Mouse (Mus musculus): Measurements from ENCODE around the gene Tspan32. TPM values are rescaled to one million over a fixed set of nuclear protein-coding genes. Genes with fewer than 3 reads are reported as not detected.

The Tspan32 gene
- polyA plus RNA-seq (2015; fragmentation: Nextera tagmentation; extraction: Ambion mirVana) = 2.5 and 2.9 TPM in 2 replicates

DNA sequence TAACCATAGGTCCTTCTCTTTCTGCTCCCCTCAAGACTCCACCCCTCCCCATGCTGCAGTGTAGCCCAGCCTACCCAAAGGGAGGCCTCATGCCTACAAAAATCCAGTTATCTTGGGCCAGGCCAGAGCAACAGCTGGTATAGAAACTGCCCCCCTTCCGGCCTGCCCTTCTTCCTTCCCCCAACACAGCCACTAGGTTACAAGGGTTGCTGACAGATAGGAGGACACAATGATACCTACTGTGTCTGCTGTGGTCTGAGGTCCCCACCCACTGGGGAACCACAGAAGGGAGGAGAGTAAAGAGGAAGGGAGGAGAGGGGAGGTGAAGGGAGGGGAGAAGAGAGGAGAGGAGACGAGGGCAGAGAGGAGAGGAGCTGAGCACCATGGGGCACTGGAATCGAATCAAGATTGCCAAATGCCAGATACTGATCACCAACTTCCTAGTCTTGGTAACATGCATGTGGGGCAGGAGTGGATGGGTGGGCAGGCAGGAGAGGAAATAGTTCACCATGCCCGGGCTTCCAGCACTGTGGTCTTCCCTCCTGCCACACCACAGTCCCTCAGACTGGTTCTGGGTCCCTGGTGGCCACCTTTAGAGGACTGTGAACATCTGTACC lies at the start of gene Tspan32:
Gene Tspan32 (plus strand): TSS at position 320 of the 617 bp plus-strand sequence.
- WGBS = 64% methylated on average over 4 of the region's 4 CpGs
- Histone ChIP-seq H3K27ac (ENCODE audit: low read length) (peak within 1 kb of the TSS; percentile 37), H3K36me3 (ENCODE audit: control insufficient read depth, insufficient read depth) (no peaks in the 10 kb centered on the region), H3K4me3 (ENCODE audit: low read length) (0 out of 2 replicates have a peak within 1 kb of the TSS, but pooled peaks have one; percentile 11), H3K27me3 (ENCODE audit: control insufficient read depth, insufficient read depth, low read length) (no peaks in the 10 kb centered on the region), H3K9me3 (replicated peaks; ENCODE audit: control insufficient read depth, low read length) (no peaks in the 10 kb centered on the region), H3K4me2 (ENCODE audit: low read depth, low read length) (peak within 1 kb of the TSS; percentile 13), H3K4me1 (ENCODE audit: control insufficient read depth, insufficient read depth, low read length) (peaks cover 46% of the 10 kb centered on the region), H3K9ac (ENCODE audit: low read length) (peak within 1 kb of the TSS; percentile 27; the same call in 1 of the 2 replicates)
- no peak for ATAC-seq (replicated peaks; ENCODE audit: extremely low read depth, insufficient read depth, low FRiP score)

DNA sequence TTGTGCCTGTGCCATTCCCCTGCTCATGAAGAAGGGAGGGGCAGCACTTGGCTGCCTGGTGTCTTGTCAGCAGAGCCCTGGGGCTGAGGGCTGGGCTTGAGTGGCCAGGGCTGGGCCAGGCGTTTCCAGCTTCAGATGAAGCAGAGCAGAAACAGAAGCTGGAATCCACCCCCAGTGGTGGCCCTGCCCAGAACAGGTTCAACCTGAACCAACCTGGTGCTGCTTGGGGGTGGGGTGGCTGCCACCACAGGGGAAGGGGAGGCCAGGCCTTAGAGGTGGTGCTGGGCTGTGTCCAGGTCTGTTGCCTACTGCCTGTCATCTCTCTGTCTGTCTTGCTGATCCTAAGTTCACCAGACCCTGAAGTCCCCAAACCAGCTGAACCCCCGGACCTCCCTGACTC lies 48.8 kb upstream of the Tspan32 start:
- Histone ChIP-seq H3K4me1 (ENCODE audit: control insufficient read depth, insufficient read depth, low read length) (no peaks in the 10 kb centered on the region), H3K4me2 (ENCODE audit: low read depth, low read length) (no peak overlapping the region), H3K27ac (ENCODE audit: low read length) (no peak overlapping the region), H3K4me3 (ENCODE audit: low read length) (no peak overlapping the region), H3K27me3 (ENCODE audit: control insufficient read depth, insufficient read depth, low read length) (no peaks in the 10 kb centered on the region), H3K9ac (ENCODE audit: low read length) (no peak overlapping the region), H3K36me3 (ENCODE audit: control insufficient read depth, insufficient read depth) (no peaks in the 10 kb centered on the region), H3K9me3 (replicated peaks; ENCODE audit: control insufficient read depth, low read length) (no peaks in the 10 kb centered on the region)
- 62% methylated on average over 2 of the region's 2 CpGs for WGBS
- ATAC-seq (replicated peaks; ENCODE audit: extremely low read depth, insufficient read depth, low FRiP score) = no peak

DNA sequence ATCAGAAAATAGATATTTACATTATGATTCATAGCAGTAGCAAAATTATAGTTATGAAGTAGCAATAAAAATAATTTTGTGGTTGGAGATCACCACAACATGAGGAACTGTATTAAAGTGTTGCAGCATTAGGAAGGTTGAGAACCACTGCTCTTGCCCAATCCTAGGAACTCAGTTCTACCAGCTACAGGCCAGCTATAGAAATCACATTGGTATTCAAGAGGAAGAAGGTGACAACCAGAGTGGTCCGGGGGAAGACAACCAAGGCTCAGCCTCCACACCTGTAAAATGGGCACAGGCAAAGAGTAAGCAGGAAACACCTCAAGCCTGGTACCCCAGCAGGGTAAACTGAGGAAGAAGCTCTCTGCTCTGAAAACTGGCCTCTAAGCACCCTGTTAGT lies 46.0 kb upstream of the Tspan32 start:
- WGBS = 81% methylated on average over 1 of the region's 1 CpGs
- no peaks in the 10 kb centered on the region for H3K9me3 ChIP-seq (replicated peaks; ENCODE audit: control insufficient read depth, low read length)
- no peak overlapping the region for H3K27ac ChIP-seq (ENCODE audit: low read length)
- no peak overlapping the region for H3K4me2 ChIP-seq (ENCODE audit: low read depth, low read length)
- no peak overlapping the region for H3K4me3 ChIP-seq (ENCODE audit: low read length)
- no peak for ATAC-seq (replicated peaks; ENCODE audit: extremely low read depth, insufficient read depth, low FRiP score)
- no peaks in the 10 kb centered on the region for H3K4me1 ChIP-seq (ENCODE audit: control insufficient read depth, insufficient read depth, low read length)
- no peak overlapping the region for H3K9ac ChIP-seq (ENCODE audit: low read length)
- H3K27me3 ChIP-seq (ENCODE audit: control insufficient read depth, insufficient read depth, low read length) = no peaks in the 10 kb centered on the region
- H3K36me3 ChIP-seq (ENCODE audit: control insufficient read depth, insufficient read depth) = no peaks in the 10 kb centered on the region

DNA sequence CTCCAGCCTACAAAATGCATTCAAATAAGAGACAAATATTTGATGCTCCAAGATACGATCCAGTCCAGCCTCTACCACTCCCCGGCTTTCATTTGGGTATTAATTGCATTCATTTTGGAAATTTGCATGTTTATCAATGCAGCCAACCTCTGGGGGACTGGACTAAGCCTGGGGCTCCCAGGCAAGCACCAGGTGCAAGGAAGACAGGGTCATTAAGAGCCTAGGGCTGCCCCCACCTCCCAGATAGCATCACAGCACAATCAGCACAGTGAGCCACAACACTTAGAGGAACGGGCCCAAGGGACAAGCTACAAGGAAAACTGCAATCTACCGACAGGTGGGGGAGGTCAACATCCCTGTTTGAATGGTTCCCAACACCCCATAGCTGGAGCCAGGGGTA lies 45.1 kb upstream of the Tspan32 start:
- peaks cover 5% of the 10 kb centered on the region for H3K27me3 ChIP-seq (ENCODE audit: control insufficient read depth, insufficient read depth, low read length)

DNA sequence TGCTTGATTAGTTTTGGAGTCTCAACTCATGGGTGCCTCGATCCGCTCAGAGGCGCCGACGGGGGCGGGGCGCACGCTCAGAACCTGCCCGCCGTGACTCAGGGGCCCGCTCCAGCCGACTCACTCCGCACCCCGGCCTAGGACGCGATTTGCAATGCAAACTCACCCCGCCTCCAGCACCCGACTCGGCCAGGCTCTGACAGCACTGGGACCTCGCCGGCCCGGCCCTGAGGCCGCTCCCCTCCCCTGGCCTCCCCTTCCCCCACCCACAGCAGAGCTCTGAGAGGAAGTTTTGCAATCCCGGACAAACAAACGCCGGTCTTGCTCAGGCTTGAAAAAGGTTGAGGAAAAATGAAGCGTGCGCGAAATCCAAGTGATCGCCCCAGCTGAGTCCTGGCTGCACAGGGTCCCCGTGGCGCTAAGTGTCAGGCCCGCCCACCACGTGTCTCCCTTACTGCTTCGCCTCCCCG lies 37.4 kb upstream of the Tspan32 start:
- WGBS = under 1% methylated on average over 36 of the region's 36 CpGs
- peak; percentile 44; the same call in 1 of the 2 replicates for ATAC-seq (replicated peaks; ENCODE audit: extremely low read depth, insufficient read depth, low FRiP score)
- Histone ChIP-seq H3K4me3 (ENCODE audit: low read length) (peak overlapping the region; percentile 58), H3K36me3 (ENCODE audit: control insufficient read depth, insufficient read depth) (no peaks in the 10 kb centered on the region), H3K4me2 (ENCODE audit: low read depth, low read length) (peak overlapping the region; percentile 98), H3K4me1 (ENCODE audit: control insufficient read depth, insufficient read depth, low read length) (peaks cover 18% of the 10 kb centered on the region), H3K27me3 (ENCODE audit: control insufficient read depth, insufficient read depth, low read length) (peaks cover 69% of the 10 kb centered on the region), H3K27ac (ENCODE audit: low read length) (no peak overlapping the region), H3K9me3 (replicated peaks; ENCODE audit: control insufficient read depth, low read length) (no peaks in the 10 kb centered on the region), H3K9ac (ENCODE audit: low read length) (peak overlapping the region; percentile 58)

More for the DNA sequence above, 45.1 kb upstream of the Tspan32 start:
- WGBS = 74% methylated on average over 4 of the region's 4 CpGs
- Histone ChIP-seq H3K4me3 (ENCODE audit: low read length) (no peak overlapping the region), H3K4me2 (ENCODE audit: low read depth, low read length) (no peak overlapping the region), H3K4me1 (ENCODE audit: control insufficient read depth, insufficient read depth, low read length) (no peaks in the 10 kb centered on the region), H3K36me3 (ENCODE audit: control insufficient read depth, insufficient read depth) (no peaks in the 10 kb centered on the region), H3K27ac (ENCODE audit: low read length) (no peak overlapping the region), H3K9ac (ENCODE audit: low read length) (no peak overlapping the region), H3K9me3 (replicated peaks; ENCODE audit: control insufficient read depth, low read length) (no peaks in the 10 kb centered on the region)
- ATAC-seq (replicated peaks; ENCODE audit: extremely low read depth, insufficient read depth, low FRiP score) = no peak

DNA sequence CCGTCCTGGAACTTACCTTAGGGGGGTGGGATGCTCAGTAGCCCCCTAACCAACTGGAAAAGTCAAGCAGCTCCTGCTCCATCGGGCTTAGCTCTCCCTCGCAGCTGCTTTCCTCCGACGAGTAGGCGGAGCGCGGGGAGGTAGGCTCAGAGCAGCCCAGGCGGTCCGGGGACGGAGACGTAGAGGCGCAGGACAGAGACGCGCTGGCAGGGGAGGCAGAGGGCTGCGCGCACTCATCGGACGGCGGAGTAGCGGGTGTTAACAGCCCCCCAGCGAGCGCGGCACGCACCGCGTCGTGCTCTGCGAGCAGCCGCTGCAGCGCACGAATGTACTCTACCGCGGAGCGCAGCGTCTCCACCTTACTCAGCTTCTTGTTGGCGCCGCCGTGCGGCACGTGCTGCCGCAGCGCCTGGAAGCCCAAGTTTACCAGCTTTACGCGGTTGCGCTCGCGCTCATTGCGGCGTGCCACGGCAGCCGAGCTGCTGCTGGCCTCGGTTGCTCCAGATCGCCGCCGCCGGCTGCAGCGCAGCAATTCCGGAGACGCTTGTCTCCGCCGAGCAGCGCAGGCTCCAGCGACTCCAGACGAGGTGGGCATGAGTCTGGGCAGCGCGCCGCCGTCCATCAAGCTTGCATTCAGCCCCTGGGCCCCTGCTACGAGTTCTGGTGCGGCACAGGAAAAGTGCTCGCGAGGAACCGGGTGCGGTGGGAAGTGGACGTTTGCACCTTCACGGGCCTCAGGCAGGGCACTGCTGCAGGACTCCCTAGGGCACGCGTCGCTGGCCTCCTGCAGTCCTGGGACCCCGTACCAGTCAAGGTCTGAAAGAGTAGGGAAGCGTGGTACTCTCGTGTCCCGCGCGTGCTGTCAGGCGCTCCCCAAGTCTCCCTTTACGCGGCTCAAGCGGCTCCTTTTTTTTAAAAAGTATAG lies 36.7 kb upstream of the Tspan32 start:
- H3K27me3 ChIP-seq (ENCODE audit: control insufficient read depth, insufficient read depth, low read length) = peaks cover 69% of the 10 kb centered on the region
- peak overlapping the region; percentile 60 for H3K9ac ChIP-seq (ENCODE audit: low read length)
- peak overlapping the region; percentile 58 for H3K4me3 ChIP-seq (ENCODE audit: low read length)
- peak; percentile 33 for ATAC-seq (replicated peaks; ENCODE audit: extremely low read depth, insufficient read depth, low FRiP score)
- peaks cover 18% of the 10 kb centered on the region for H3K4me1 ChIP-seq (ENCODE audit: control insufficient read depth, insufficient read depth, low read length)
- H3K27ac ChIP-seq (ENCODE audit: low read length) = no peak overlapping the region
- no peaks in the 10 kb centered on the region for H3K36me3 ChIP-seq (ENCODE audit: control insufficient read depth, insufficient read depth)
- WGBS = under 1% methylated on average over 90 of the region's 90 CpGs
- no peaks in the 10 kb centered on the region for H3K9me3 ChIP-seq (replicated peaks; ENCODE audit: control insufficient read depth, low read length)
- peak overlapping the region; percentile 98 for H3K4me2 ChIP-seq (ENCODE audit: low read depth, low read length)

DNA sequence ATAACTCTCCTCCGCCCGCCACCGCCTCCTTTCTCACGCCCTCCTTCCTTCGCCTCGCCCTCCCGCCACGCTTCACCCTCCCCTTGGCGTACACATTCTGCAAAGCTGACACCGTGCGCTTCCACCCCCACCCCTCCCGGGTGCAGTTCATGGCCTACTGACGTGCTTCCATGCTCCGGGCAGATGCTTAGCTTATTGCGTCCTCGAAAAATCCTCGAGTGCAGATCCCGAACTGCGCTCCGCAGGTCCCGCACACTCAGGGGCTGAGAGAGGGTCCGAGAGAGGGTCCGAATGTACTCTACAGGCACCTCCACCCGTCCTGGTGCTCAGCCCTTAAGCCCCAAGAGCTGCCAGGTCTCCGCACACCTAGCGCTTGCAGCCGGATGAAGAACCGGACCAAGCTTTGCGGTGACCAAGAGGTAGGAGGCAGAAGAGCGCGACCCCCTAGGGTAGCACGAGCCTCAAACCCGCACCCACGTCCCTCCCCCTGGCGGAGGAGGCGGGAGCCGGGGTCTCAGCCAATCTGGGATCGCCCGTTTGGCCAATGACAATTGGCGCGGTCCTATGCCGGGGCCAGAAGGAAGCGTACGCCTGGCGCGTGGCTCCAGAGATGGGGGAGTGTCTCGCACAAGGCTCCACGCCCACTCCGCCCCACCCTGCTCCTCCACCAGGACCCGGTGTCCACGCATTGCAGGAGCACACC lies 35.9 kb upstream of the Tspan32 start, which contains the start of gene Ascl2:
Gene Ascl2 (minus strand): TSS at position 456 of the 703 bp plus-strand sequence.
- Histone ChIP-seq H3K4me3 (ENCODE audit: low read length) (peak within 1 kb of the TSS; percentile 58), H3K4me1 (ENCODE audit: control insufficient read depth, insufficient read depth, low read length) (peaks cover 18% of the 10 kb centered on the region), H3K9me3 (replicated peaks; ENCODE audit: control insufficient read depth, low read length) (no peaks in the 10 kb centered on the region), H3K9ac (ENCODE audit: low read length) (peak within 1 kb of the TSS; percentile 60), H3K4me2 (ENCODE audit: low read depth, low read length) (peak within 1 kb of the TSS; percentile 98), H3K36me3 (ENCODE audit: control insufficient read depth, insufficient read depth) (no peaks in the 10 kb centered on the region), H3K27me3 (ENCODE audit: control insufficient read depth, insufficient read depth, low read length) (peaks cover 69% of the 10 kb centered on the region), H3K27ac (ENCODE audit: low read length) (no peak within 1 kb of the TSS)
- 0 out of 2 replicates have a peak, but pooled peaks have one; percentile 39 for ATAC-seq (replicated peaks; ENCODE audit: extremely low read depth, insufficient read depth, low FRiP score)
- 2% methylated on average over 51 of the region's 51 CpGs for WGBS

DNA sequence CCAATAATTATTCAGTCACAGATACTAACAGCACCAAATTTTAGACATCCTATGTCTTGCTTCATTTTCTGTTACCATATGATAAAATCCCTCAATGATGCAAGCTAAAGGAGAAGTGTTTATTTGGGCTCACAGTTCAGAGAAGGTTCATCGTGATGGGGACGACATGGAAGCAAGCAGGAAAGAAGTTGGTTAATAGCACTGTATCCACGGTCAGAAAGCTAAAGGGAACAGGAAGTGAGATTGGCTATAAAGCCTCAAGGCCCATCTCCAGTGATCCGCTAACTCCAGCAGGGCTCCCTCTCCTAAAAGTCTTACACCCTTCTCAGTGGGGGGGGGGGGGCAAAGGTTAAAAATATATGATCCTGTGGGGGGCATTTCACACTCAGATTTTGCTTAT lies 22.9 kb upstream of the Tspan32 start:
- H3K4me3 ChIP-seq (ENCODE audit: low read length) = no peak overlapping the region
- H3K27me3 ChIP-seq (ENCODE audit: control insufficient read depth, insufficient read depth, low read length) = no peaks in the 10 kb centered on the region
- H3K4me1 ChIP-seq (ENCODE audit: control insufficient read depth, insufficient read depth, low read length) = no peaks in the 10 kb centered on the region
- no peaks in the 10 kb centered on the region for H3K9me3 ChIP-seq (replicated peaks; ENCODE audit: control insufficient read depth, low read length)
- H3K4me2 ChIP-seq (ENCODE audit: low read depth, low read length) = no peak overlapping the region
- no peak for ATAC-seq (replicated peaks; ENCODE audit: extremely low read depth, insufficient read depth, low FRiP score)
- H3K9ac ChIP-seq (ENCODE audit: low read length) = no peak overlapping the region
- no peaks in the 10 kb centered on the region for H3K36me3 ChIP-seq (ENCODE audit: control insufficient read depth, insufficient read depth)
- WGBS = 60% methylated on average over 4 of the region's 4 CpGs
- no peak overlapping the region for H3K27ac ChIP-seq (ENCODE audit: low read length)
